Mouse (Mus musculus) hindbrain, embryonic 15.5 days (tissue): Measurements from ENCODE around the gene Tep1. TPM values are rescaled to one million over a fixed set of nuclear protein-coding genes. Genes with fewer than 3 reads are reported as not detected.
"Not testable (repeated sequence)": the region's sequence is repeated elsewhere in the genome, so short reads cannot be mapped to it uniquely, and the experiment has no call there.

Source experiments
- ATAC-seq: fragments of 200-750 bp; cut with Nextera tagmentation; 2 replicates; pipeline ENCODE4 v1.8.0; 2017; ENCODE audit warnings: low read depth, moderate number of reproducible peaks, moderate TSS enrichment; ENCODE audit not compliant: low FRiP score
- H3K27ac ChIP-seq: fragments of 300-500 bp; sonication (generic); replicated peaks from 2 replicates; pipeline ENCODE4 v1.5.1; 2015; ENCODE audit warnings: mild to moderate bottlenecking, inconsistent platforms
- H3K27me3 ChIP-seq: fragments of 300-500 bp; sonication (generic); 2 replicates; pipeline ENCODE4 v1.6.1; 2015; ENCODE audit warnings: control low read depth, inconsistent platforms
- H3K36me3 ChIP-seq: fragments of 300-500 bp; sonication (generic); 2 replicates; pipeline ENCODE4 v1.6.1; 2015; ENCODE audit warnings: control low read depth, inconsistent platforms
- H3K4me1 ChIP-seq: fragments of 300-500 bp; sonication (generic); replicated peaks from 2 replicates; pipeline ENCODE4 v1.6.1; 2015; ENCODE audit warnings: control low read depth, inconsistent platforms
- H3K4me2 ChIP-seq: fragments of 300-500 bp; sonication (generic); 2 replicates; pipeline ENCODE4 v1.6.1; 2015; ENCODE audit warnings: moderate library complexity, mild to moderate bottlenecking, inconsistent platforms
- H3K4me3 ChIP-seq: fragments of 300-500 bp; sonication (generic); 2 replicates; pipeline ENCODE4 v1.5.1; 2015; ENCODE audit warnings: mild to moderate bottlenecking, inconsistent platforms
- H3K9ac ChIP-seq: fragments of 300-500 bp; sonication (generic); 2 replicates; pipeline ENCODE4 v1.6.1; 2015; ENCODE audit warnings: inconsistent platforms
- H3K9me3 ChIP-seq: fragments of 300-500 bp; sonication (generic); 2 replicates; pipeline ENCODE4 v1.6.1; 2016; ENCODE audit warnings: control low read depth, inconsistent platforms
- WGBS: fragments of 180-500 bp; shearing (Covaris S2); methylation state at CpG from one replicate; pipeline ENCODE4 v1.1.7; 2015; 5-methylcytosine and 5-hydroxymethylcytosine counted together
- polyA plus RNA-seq: library from polyadenylated mRNA; unstranded; fragments of >200 nt; fragmentation: Nextera tagmentation; extraction: Ambion mirVana; gene quantifications from 2 replicates; pipeline ENCODE4 v1.2.1, GENCODE M21; 2015

The Tep1 gene
- polyA plus RNA-seq, 1 experiment from 2014 or later = 2.0 TPM

DNA sequence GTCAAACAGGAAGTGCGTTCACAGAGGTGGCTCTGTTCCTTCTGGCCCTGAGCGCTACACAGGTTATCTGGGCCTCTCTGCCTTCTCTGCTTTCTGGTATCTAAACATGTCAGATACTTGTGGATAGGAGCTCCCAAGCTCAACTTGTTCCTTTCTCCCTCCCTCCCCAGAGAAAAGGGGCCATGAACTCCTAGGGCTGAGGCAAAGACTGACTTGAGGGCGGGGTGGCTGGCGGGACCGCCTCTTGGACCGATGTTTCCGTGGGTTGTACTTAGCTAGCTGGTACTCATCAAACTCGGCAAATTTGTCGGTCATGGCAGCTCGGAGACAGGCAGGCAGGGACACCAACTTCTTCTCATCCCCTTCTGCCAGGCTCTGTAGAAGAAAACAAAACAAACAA is 7.7 kb downstream of the Tep1 start:
- H3K4me2 ChIP-seq = no peak overlapping the region
- H3K27me3 ChIP-seq = no peaks in the 10 kb centered on the region
- ATAC-seq = no peak
- H3K9ac ChIP-seq = no peak overlapping the region
- H3K36me3 ChIP-seq = no peaks in the 10 kb centered on the region
- no peak overlapping the region for H3K4me3 ChIP-seq
- no peak overlapping the region for H3K27ac ChIP-seq
- H3K9me3 ChIP-seq = no peaks in the 10 kb centered on the region
- H3K4me1 ChIP-seq = no peaks in the 10 kb centered on the region
- 94% methylated on average over 10 of the region's 10 CpGs for WGBS

DNA sequence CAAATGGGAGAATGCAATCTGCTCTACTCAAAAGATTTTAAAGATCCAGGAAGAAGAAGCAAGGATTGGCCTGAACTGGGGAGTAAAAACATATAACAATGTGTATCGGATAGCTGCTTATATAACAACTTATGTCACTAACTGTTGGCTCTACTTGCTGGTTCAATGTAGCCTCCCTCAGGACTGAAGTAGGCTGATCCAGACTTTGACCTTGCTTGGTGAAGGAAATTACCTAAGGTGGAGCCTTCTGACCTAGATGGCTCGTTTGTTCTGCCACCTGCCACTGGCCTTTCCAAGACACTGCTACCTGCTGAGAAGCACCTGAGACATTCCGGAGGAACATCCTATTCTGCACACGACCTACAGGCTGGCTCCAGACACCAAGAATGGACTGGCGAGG is 14.6 kb downstream of the Tep1 start:
- no peak overlapping the region for H3K9ac ChIP-seq
- no peak overlapping the region for H3K4me2 ChIP-seq
- H3K27ac ChIP-seq = no peak overlapping the region
- no peak for ATAC-seq
- WGBS = 88% methylated on average over 5 of the region's 5 CpGs
- no peaks in the 10 kb centered on the region for H3K36me3 ChIP-seq
- no peaks in the 10 kb centered on the region for H3K27me3 ChIP-seq
- no peaks in the 10 kb centered on the region for H3K9me3 ChIP-seq
- no peaks in the 10 kb centered on the region for H3K4me1 ChIP-seq
- no peak overlapping the region for H3K4me3 ChIP-seq

DNA sequence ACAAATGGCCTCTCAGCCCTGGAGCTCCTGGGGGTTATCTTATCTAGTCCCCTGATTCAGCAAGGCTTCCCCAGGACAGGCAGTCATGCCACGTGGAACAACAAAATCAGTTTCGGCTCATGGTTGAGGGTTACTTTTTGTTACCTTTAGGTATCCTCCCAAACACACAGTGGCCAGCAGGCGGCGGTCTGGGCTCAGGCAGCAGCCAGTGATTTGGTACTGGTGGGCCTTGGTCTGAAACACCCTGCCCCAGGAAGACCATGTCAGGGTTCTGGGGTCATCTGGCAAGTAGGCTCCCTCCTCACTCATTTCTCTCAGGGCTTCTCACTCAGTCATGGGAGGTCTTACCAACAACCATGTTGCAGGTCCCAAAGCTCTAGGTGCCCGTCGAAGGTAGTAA is 33.1 kb downstream of the Tep1 start:
- WGBS = 68% methylated on average over 6 of the region's 6 CpGs
- Histone ChIP-seq H3K4me1 (no peaks in the 10 kb centered on the region), H3K9ac (no peak overlapping the region), H3K27me3 (no peaks in the 10 kb centered on the region), H3K4me2 (no peak overlapping the region), H3K4me3 (no peak overlapping the region), H3K36me3 (no peaks in the 10 kb centered on the region), H3K27ac (no peak overlapping the region), H3K9me3 (no peaks in the 10 kb centered on the region)
- ATAC-seq = no peak

DNA sequence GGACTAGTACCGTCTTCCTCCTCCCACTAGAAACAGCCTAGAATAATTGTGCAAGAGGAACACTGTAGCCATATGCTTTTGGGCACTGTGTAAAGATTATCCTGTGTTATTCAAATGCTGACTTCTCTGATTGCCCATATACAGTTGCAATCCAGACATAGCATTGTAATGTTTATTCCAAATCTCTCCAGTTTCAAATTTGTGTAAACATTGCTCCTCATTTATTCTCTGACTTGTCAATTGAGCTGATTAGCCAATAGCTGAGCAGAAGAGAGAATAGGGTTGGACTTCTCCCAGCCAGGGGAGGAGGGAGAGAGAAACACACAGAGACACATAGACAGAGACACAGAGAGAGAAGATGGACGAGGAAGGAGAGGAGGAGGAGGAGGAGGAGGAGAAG is 35.9 kb downstream of the Tep1 start:
- Histone ChIP-seq H3K9ac (no peak overlapping the region), H3K4me2 (no peak overlapping the region)
- WGBS = 57% methylated on average over 2 of the region's 2 CpGs

DNA sequence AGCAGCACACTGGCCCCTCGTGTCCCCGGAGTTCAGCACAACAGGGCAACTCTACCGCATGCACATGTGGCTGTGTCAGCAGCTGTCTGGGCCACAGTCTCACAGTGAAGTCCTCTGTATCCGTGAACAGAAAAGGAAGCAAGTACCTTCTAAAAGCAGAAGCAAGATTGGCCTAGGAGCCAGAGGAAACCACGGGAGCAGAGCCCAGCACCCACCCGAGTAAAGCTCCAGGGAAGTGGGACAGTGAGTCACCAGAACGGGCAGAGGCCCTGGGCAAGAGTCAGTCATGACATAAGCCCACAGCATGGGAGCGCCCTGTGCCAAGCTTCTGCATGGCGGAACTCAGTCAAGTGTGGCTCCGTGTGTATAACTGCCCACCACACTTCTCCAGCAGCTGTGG is 36.4 kb downstream of the Tep1 start:
- H3K36me3 ChIP-seq = no peaks in the 10 kb centered on the region
- H3K9me3 ChIP-seq = no peaks in the 10 kb centered on the region
- no peak overlapping the region for H3K4me3 ChIP-seq
- no peaks in the 10 kb centered on the region for H3K4me1 ChIP-seq
- ATAC-seq = no peak
- WGBS = 80% methylated on average over 10 of the region's 10 CpGs
- no peaks in the 10 kb centered on the region for H3K27me3 ChIP-seq
- no peak overlapping the region for H3K9ac ChIP-seq
- no peak overlapping the region for H3K4me2 ChIP-seq
- H3K27ac ChIP-seq = no peak overlapping the region

More for the DNA sequence above, 35.9 kb downstream of the Tep1 start:
- H3K27ac ChIP-seq = no peak overlapping the region
- no peaks in the 10 kb centered on the region for H3K27me3 ChIP-seq
- H3K9me3 ChIP-seq = no peaks in the 10 kb centered on the region
- no peak for ATAC-seq
- H3K4me1 ChIP-seq = no peaks in the 10 kb centered on the region
- no peaks in the 10 kb centered on the region for H3K36me3 ChIP-seq
- H3K4me3 ChIP-seq = no peak overlapping the region

DNA sequence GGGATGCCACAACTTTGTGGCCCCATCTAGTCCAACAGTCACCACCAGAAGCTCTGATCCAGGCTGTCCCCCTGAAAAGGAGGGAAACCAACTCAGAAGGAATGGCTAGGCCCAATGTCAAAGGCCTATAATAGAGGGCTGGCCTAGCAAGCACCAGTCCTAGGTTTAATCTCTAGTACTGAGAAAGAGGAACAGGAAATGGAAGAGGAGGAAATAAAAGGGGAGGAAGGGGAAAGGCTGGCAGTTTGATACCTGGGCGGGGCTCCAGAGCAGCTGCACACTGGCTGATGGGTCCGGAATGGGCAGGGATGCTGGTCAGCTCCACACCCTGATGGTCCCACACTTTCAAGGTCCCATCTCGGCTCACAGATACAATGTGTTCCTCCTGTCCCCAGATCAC is 40.5 kb downstream of the Tep1 start:
- no peaks in the 10 kb centered on the region for H3K4me1 ChIP-seq
- H3K9me3 ChIP-seq = no peaks in the 10 kb centered on the region
- no peak overlapping the region for H3K4me2 ChIP-seq
- H3K27ac ChIP-seq = no peak overlapping the region
- no peaks in the 10 kb centered on the region for H3K27me3 ChIP-seq
- H3K9ac ChIP-seq = no peak overlapping the region
- WGBS = 86% methylated on average over 3 of the region's 3 CpGs
- H3K4me3 ChIP-seq = no peak overlapping the region
- no peaks in the 10 kb centered on the region for H3K36me3 ChIP-seq
- ATAC-seq = no peak

DNA sequence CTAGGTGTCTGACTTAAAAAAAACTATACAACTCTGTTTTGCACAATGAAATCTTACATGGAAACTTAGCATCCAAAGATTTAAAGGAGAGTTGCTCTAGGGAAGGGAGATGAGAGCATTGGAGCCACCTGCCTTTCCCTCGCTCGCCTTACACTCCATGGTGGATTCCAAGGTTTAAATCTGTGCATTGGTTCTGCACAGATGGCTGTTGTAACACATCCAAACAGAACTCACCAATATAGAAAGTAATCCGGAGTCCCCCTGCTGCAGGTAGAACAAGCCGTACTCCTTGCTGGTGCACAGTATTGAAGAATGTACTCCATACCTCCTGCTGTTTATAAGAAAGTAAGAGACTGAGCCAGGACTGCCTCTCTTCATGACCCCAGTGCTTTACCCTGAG is 43.8 kb downstream of the Tep1 start:
- Histone ChIP-seq H3K27me3 (no peaks in the 10 kb centered on the region), H3K4me3 (no peak overlapping the region), H3K27ac (no peak overlapping the region), H3K4me1 (no peaks in the 10 kb centered on the region), H3K9me3 (no peaks in the 10 kb centered on the region), H3K4me2 (no peak overlapping the region), H3K36me3 (peaks cover 19% of the 10 kb centered on the region), H3K9ac (no peak overlapping the region)
- WGBS = 95% methylated on average over 4 of the region's 4 CpGs
- ATAC-seq = no peak

DNA sequence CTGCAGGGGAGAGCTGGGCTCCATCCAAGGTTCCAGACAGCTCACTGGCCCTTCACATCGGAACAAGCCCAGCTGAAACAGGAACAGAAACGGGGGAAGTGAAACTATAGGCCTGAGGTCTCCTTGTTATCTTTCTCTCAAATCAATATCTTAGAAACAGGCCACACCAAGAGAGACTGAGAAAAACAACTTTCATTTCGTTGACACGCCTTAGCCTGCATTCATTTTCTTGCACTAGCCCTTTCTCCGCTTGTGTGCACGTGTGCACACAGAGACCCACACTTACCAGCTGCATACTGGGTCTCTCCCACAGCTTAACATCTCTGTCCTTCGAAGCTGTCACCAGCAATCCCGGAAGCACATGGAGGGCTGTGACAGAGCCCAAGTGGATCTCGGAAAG is 46.1 kb downstream of the Tep1 start:
- Histone ChIP-seq H3K4me3 (no peak overlapping the region), H3K4me1 (no peaks in the 10 kb centered on the region), H3K27me3 (no peaks in the 10 kb centered on the region), H3K36me3 (peaks cover 42% of the 10 kb centered on the region), H3K9me3 (no peaks in the 10 kb centered on the region), H3K4me2 (no peak overlapping the region), H3K9ac (no peak overlapping the region), H3K27ac (no peak overlapping the region)
- no peak for ATAC-seq
- 93% methylated on average over 9 of the region's 9 CpGs for WGBS

DNA sequence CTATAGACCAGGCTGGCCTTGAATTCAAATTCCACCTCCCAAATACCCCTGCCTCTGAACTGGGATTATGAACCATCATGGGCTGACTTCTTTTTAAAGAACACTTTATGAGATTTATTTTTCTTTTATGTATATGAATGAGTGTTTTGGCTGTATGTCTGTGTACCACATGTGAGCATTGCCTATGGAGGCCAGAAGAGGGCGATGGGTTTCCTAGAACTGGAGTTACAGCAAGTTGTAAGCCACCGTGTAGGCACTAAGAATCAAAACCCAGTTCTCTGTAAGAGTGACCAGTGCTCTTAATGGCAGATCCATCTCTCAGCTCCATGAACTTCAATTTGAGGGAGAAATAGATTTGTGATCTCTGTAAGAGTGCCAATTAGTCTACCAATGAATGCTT is 47.1 kb downstream of the Tep1 start:
- Histone ChIP-seq H3K4me2 (no peak overlapping the region), H3K9me3 (no peaks in the 10 kb centered on the region), H3K36me3 (peaks cover 51% of the 10 kb centered on the region), H3K27ac (no peak overlapping the region), H3K27me3 (no peaks in the 10 kb centered on the region), H3K4me3 (no peak overlapping the region), H3K4me1 (no peaks in the 10 kb centered on the region), H3K9ac (no peak overlapping the region)
- 71% methylated on average over 2 of the region's 2 CpGs for WGBS
- no peak for ATAC-seq

DNA sequence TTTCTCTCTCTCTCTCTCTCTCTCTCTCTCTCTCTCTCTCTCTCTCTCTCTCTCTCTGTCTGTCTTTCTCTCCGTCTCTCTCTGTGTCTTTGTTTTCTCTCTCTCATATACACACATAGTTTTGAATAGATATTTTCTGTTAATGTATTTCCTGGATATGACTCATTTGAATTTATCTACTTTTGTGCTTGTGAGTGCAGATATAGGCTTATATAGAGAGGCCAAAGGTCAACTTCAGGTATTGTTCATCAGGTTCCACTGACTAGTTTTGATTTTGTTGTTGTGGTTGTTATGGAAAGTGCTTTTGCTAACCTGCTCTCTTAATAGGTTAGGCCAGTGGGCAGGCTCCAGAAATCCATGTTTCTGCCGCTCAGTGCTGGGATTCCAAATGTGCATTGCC is 57.3 kb downstream of the Tep1 start:
- no peaks in the 10 kb centered on the region for H3K27me3 ChIP-seq
- no peak overlapping the region for H3K9ac ChIP-seq
- no peak for ATAC-seq
- H3K27ac ChIP-seq = no peak overlapping the region
- 93% methylated on average over 2 of the region's 2 CpGs for WGBS
- H3K36me3 ChIP-seq = peaks cover 50% of the 10 kb centered on the region
- H3K4me2 ChIP-seq = no peak overlapping the region
- no peak overlapping the region for H3K4me3 ChIP-seq
- H3K9me3 ChIP-seq = no peaks in the 10 kb centered on the region
- H3K4me1 ChIP-seq = peaks cover 5% of the 10 kb centered on the region

DNA sequence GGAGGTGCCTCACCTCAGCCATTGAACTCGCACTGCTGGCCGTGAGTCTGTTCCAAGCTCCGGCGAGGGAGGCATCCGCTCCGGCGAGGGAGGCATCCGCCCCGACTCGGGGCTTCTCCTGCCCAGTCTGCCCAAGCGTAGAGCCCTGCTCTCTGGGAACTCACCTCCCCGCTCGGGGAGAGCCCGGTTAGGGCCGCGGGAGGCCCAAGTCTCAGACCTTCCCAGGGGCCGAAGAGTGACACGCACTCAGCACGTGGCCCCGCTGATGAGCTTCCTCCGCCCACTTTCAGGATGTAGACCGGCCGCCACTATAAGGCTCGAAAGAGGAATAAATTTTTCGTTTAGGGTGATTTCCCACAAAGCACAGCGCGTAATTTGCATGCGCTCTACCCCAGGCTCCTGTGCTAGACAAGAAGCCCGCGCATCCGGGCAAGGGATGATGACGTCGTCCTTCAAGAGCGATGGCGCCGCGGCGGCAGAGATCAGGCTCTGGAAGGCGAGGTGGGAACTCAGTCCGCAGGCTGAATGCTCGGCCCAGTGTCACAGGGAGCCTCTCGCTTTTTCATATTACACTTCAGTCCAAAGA is 62.8 kb downstream of the Tep1 start, which contains the start of the genes Ccnb1ip1 and Parp2:
Ccnb1ip1 (minus strand) TSS at position 246 of the 586 bp plus-strand sequence.
Parp2 (plus strand) TSS at position 355 of the 586 bp plus-strand sequence.
- H3K4me2 ChIP-seq = peak within 1 kb of the TSS; percentile 63
- H3K27ac ChIP-seq = peak within 1 kb of the TSS; percentile 90
- ATAC-seq = peak; percentile 99
- no peaks in the 10 kb centered on the region for H3K9me3 ChIP-seq
- H3K27me3 ChIP-seq = no peaks in the 10 kb centered on the region
- under 1% methylated on average over 42 of the region's 42 CpGs for WGBS
- peaks cover 14% of the 10 kb centered on the region for H3K36me3 ChIP-seq
- peak within 1 kb of the TSS; percentile 60 for H3K9ac ChIP-seq
- peaks cover 8% of the 10 kb centered on the region for H3K4me1 ChIP-seq
- peak within 1 kb of the TSS; percentile 61 for H3K4me3 ChIP-seq

DNA sequence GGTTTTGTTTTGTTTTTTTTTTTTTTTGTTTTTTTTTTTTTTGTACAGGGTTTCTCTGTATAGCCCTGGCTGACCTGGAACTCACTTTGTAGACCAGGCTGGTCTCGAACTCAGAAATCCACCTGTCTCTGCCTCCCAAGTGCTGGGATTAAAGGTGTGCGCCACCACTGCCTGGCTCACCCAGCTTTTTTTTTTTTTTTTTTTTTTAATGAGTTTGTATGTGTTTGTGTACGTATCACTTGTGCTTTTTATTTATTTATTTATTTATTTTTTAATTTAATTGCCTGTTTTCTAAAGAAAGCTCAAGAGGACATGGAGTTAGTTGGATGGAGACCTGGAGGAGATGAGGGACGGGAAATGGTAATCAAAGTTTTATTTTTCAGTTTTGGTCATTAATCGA is 63.9 kb downstream of the Tep1 start:
- not testable (repeated sequence) for ATAC-seq
- WGBS = 90% methylated on average over 5 of the region's 5 CpGs
- H3K27ac ChIP-seq = peak overlapping the region; percentile 90

DNA sequence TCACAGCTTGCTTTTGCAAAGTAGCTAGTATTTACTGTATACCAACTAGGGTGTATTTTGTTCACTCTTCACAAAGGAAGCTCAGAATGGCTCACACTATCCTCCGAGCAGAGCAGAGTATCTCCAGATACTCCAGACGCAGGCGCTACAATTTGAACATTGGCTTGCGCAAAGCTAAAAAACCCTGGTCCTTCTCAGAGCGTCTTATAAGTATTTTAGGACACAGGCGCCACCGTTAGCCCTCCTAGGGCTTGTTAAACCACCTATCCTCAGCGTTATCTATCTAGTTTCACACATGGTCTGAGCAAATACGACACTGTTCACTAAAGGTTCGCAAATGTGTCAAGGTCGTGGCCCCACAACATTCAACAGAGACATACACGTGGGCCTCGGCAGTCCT is 65.7 kb downstream of the Tep1 start:
- no peak for ATAC-seq

More for the DNA sequence above, 63.9 kb downstream of the Tep1 start:
- H3K27me3 ChIP-seq, H3K9ac ChIP-seq, H3K36me3 ChIP-seq, H3K9me3 ChIP-seq, H3K4me1 ChIP-seq: not testable (repeated sequence)
- Histone ChIP-seq H3K4me3 (peak overlapping the region; percentile 61), H3K4me2 (peak overlapping the region; percentile 63)

More for the DNA sequence above, 65.7 kb downstream of the Tep1 start:
- Histone ChIP-seq H3K4me1 (peaks cover 8% of the 10 kb centered on the region), H3K9me3 (no peaks in the 10 kb centered on the region), H3K9ac (no peak overlapping the region), H3K4me2 (no peak overlapping the region), H3K4me3 (no peak overlapping the region), H3K27ac (no peak overlapping the region), H3K36me3 (no peaks in the 10 kb centered on the region), H3K27me3 (no peaks in the 10 kb centered on the region)
- WGBS = 81% methylated on average over 13 of the region's 13 CpGs
